Mouse (Mus musculus) naive thymus-derived CD4-positive, alpha-beta T cell, adult 2 months (primary cell): Measurements from ENCODE around the gene Iscu.
"Not testable (repeated sequence)": the region's sequence is repeated elsewhere in the genome, so short reads cannot be mapped to it uniquely, and the experiment has no call there.

ENCODE experiments used
- DNase-seq: peaks from one replicate; pipeline ENCODE4 v3.0.0-alpha.2; 2011; ENCODE audit warnings: low read depth

Gene Iscu

DNA sequence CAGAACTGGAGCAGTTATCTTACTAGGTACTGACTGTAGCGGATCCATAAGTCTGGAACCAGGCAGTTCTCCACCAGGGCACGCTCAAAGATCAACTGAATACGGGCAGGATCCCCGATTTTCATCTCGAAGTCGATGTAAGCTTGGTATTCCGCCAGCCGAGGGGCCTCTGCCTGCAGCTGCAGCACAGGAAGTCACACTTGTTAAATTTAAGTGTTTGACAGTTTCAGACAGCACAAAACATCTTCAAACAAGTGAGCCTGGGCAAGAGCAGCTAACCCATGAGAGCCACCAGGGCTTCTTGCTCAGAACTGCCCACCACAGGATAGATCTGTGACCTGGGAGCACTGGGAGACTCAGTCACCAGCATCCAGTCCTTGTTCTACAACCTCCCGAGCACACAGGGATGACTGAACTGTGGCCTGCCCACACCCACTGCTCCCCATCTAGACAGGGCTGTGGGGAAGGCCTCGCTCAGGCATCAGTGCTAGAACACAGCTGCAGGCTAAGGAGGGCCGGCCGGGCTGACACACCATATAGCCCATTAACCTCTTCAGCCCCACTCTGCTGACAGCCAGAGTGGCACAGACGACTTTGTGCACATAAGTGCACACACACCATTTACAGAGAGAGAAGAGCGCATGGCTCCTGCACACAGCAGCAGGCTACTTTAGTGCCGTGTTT is 17.1 kb upstream of the Iscu start:
- no peak for DNase-seq

DNA sequence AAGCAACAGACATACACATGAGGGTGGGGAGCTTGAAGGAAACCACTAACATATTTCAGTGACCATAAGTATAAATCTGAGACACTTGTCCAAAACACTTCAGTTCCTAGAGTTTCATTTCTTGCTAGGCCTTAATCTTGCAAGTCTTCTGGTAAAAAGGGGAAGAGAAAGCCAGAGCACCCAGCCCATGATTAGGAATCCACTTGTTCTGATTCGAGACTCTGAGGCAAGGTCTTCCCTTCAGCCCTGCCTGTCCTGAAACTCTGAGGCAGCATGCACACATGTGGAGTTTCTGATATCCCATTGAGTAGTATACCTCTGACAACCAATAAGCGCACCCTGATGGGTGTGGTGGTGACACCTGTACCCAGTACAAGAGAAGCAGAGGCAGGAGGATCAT is 11.0 kb upstream of the Iscu start:
- no peak for DNase-seq

DNA sequence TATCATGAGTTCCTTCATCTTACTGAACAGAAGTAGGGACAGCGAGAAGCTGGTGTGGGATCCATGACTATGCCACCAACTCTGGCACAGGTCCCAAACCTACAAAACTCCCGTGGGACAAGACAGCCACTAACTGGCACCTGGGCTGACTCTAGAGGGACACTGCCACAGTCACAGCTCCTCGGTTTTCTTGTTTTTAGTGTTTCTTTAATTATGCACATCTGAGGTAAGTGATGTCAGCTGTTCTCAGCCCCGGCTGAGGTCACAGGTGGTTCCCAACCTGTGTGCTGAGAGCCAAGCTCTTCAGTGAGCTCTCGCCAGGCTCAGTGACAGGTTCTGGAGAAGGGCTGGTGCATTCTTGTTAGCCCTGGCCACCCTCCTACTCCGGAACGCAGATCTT is 8.1 kb upstream of the Iscu start:
- DNase-seq, result no peak

DNA sequence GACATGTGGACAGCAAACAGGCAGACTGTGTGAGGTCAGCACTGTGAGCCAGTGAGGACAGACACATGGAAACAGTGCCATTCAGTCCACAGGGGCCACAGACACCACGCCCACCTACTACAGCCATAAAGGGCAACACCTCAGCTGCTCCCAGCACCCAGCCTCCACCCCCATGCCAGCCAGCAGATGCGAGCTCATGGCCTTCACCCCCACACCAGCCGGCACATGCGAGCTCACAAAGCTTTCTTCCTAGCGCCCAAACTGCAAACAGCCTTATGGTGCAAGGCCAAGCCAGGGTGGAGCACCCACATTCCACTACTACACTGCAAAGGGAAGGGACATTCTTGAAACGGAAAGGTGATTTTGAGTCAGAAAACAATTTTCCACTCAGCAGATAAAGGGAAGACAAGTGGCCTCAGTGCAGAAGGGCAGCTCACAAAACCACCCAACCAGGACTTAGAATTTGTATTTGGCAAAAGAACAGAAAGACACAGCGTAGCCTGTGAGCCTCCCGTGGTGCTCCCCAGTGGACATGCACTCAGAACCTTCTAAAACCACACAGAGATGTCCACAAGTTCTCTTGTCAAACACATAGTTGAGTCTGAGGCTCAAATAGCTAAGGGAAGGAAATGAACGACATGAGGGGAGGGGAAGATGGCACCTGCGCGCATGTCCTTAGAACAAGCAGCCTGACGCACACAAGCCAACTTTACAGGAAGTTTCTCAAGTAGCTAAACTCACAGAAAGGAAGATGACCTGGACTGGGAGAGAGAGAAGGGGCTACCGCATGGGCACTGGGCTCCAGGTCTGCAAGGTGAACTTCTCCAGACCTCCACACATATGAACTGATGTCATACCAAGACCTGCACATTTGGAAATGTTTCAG is 6.7 kb upstream of the Iscu start:
- no peak for DNase-seq

DNA sequence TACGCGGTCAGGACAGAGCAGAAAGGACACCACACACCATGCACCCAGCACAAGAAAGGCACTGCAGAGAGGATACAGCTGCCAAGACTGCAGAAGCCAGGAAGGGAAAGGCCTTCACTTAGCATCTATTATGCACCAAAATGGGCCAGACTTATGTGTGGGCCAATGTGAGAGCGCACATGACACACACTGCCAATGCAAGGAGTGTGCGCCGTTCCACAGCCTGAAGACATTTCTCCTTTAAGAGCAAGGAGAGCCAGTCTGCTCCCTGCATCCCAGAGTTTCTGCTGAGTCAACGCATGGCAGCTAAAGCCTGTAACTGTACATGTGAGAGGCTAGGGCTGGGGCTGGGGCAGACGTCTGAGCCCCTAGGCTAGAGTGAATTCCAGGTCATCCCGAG is 3.7 kb upstream of the Iscu start:
- no peak for DNase-seq

DNA sequence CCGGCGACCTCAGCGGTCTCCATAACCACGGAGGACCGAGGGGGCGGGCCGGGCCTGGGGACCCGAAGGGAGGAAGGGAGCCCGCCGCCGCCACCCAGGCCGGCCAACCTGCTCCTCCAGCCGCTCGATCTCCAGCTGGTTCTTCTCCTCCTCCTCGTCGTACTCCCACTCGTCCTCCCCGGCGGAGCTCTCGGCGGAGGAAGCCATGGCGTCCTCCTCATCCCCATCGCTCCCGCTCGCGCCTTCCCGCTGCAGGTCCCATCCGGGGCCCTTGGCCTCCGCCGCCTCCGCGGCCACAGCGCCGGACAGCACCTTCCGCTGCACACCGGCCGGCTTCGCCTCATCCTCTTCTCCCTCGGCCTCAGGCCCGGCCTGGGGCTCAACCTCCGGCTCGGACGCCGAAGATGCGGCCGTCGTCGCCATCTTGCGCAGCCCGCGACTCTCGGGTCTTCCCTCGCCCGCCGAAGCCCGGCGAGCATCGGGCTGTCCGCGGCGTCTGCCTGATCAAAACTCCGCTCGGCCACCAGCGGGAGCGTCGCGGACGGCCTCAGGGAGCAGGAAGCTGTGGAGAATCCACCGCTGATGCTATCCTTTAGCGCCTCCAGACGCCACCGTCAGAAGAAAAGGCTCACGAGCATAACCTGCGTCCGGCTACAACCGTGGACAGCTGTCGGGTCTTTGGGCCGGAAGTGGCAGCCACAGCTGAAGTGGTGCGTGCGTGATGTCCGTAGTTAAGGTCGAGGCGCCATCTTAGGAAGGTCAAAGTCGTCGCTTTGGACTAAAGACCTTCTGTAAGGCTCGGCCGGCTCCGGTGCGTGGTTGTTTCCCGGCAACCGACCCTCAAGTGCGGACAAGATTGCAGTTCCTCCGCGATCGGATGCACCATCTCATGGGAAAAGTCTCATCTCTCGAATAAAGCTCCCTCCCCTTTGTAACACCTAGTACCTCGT is 1.1 kb upstream of the Iscu start:
- peak; percentile 96 for DNase-seq

DNA sequence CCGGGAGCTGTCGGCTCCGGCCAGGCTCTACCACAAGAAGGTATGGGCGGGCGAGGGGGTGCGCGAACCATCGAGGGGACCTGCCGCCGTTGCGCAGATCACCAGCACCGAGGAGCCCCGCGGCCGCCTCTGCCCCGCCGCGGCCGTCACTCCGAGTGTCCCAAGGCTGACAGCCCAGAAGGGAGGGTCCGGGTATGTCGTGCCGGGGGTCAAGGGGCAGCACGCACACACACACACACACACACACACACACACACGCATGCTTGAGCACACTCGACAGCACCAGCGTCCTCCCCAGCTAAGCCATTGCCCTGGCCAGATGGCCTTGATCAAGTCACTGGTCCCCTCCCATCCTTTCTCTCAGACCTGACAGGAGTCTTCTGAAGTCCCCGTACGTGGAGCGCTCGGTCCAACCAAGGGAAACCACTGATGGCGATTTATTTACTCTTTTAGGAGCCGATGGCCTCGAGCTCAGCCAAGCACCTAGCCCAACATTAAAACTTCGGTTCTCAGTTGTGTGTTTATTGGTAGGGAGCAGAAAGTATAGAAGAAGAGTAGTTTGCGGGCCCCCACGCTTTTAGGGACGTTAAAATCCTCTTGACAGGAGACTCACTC is 464 bp downstream of the Iscu start:
- peak; percentile 45 for DNase-seq

DNA sequence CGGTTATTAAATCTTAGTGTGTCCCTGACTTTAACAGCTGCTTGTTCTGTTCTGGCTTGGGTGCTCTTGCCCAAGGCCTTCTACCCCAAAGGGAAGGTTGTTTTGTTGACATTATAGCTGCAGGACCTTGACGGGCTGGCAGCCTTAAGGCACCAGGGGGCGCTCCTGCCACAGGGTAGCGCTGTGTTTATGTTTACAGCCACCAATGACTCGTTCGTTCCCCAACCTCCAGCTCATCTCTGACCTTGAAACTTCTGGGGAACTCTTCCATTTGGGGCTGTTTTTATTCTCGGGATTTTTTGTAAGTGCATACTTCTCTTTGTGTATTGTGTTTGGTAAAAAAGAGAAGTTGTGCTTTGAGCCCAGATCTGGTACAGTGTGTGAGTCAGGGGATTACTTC is 1.1 kb downstream of the Iscu start:
- peak; percentile 94 for DNase-seq

DNA sequence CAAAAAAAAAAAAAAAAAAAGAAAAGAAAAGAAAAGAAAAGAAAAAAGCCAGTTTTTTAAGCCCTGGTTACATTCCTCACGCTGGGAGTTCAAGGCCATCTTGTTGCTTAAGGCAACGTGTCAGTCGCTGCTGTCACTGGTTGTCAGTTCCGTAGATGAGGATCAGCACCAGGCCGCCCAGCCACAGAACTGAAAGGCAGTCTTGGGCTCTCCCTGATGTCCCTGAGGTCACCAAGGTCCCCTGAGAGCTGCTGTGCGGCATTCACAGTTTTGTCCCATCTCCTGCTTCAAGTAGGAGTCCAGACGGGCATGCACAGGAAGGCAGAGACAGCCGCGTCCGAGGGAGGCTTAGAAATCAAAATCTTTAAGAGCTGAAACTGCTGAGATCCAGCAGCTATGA is 3.0 kb downstream of the Iscu start:
- DNase-seq, result no peak

DNA sequence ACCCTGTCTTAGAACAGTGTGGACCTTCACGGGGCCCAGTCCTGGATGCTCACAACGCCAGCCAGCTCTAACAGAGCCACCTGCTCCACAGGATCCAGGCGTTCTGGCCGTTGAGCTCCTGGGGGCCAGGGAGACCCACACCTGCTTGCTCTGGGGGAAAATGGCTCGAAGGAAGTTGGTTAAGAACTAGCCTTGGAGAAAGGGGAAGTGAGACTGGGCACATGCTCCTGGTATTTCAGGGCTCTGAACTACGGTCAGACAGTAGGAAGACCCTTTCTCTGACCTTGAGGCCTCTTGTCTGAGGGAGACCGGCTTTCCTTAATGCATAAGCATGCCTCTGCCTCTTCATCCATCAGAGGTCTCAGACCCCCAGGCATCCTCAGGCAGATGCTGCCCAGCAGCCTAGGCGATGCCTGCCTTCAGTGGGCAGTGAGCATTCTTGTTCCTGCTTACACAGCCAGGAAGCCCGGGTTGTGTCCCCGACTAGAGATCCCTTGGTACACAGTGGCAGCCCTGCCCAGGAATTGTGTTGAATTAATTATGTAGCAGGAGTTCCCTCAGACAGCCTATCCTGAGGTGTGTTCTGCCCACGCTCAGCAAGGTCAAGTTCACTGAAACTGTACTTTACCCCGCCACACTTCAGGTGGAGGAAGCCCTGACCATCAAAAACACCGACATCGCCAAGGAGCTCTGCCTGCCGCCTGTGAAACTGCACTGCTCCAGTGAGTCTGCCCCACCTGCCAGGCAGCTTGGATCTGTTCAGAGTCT is 3.8 kb downstream of the Iscu start:
- no peak for DNase-seq

DNA sequence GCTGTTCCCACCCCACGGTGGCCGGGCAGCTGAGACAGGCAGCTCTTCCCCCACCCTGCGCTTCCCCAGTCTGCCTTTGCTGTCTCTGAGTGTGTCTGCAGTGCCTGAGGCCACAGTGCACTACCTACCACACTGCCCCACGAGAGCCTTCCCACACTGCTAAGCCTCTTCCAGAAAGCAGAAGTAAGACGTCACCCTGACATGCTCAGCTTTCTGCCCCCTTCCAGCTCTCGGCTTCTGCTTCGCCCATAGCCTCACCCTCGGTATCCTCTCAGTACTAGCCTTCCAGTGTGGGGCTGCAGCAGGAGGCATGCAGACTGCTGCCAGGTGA is 4.3 kb downstream of the Iscu start:
- no peak for DNase-seq

DNA sequence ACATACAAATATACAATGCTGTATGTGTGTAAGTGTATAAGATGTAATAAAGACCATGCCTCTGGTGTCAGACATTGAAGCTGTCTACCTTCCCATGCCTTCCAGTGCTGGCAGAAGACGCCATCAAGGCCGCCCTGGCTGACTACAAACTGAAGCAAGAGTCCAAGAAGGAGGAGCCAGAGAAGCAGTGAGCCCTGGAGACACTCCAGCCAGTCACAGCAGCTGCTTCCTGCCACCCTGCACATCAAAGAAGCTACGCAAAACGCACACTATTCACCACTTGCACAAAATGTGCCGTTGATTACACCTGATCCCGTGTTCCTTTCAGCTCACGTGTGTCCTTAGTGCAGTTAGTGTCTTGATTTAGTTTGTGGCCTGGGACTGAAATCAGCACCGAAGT is 5.2 kb downstream of the Iscu start:
- not testable (repeated sequence) for DNase-seq

DNA sequence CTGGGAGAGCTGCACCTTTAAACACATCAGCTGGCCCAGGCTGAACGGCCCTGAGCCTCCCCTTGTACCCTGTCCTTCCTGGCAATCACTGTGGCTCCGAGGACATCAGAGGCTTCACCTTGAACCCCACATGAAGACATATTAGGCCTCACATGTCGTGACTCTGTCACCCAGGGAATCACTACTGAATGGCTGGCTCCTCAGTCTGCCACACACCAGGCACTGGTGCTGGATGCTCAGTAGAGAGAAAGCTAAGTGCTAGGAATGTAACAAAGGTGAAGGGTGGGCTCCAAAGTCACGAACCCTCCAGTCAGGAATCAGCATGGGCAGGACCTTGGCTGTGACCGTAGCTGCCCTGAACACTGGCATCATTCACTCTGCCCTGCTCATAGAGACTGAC is 7.0 kb downstream of the Iscu start:
- DNase-seq, result no peak

DNA sequence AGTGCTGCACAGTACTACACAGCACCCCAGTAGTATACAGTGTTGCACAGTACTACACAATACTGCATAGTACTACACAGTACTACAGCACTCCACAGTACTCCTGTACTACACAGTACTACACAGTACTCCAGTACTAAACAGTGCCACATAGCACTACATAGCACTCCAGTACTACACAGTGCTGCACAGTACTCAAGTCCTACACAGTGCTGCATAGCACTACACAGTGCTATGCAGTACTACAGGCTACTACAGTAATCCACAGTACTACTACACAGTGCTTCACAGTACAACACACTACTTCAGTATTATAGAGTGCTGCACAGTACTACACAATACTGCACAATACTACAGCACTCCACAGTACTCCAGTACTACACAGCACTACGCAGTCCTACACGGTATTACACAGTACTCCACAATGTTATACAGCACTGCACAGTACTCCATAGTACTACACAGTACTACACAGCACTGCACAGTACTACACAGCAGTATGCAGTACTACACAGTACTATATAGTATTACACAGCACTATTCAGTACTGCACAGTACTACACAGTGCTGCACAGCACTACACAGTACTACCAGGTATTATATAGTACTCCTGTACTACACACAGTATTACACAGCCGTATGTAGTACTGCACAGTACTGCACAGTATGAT is 7.7 kb downstream of the Iscu start:
- no peak for DNase-seq

DNA sequence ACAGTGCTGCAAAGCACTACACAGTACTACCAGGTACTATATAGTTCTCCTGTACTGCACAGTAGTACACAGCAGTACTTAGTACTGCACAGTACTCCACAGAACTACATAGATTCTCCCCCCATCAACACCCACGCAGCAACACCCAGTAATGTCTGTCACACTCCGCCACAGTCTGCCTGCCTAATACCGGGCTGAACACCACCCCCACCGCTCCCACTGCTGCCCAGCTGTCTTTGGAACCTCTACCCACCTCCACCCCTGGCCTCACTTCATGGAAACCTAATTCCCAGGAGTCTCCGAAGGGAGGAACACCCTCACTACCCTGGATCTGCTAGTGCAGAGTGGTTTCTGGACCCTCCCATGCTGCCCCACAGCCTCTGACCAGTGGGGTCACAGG is 8.2 kb downstream of the Iscu start:
- DNase-seq, result no peak

DNA sequence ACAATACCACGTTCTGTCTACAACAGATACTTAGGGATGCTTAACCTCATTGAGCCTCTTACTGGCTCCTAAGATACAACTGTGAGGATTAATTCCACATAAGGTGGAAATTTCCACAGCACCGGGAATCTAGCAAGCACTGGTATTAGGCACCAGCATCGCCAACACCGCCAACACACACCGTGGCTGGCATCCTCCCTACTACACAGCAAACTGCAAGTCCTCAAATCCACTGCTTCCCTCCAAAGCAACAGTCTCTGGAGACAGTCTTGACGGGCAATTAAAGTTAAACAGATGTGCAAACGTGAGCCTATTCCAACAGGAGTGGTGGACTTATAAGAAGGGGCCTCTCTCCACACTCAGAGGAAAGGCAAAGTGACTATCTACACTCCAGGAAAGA is 8.7 kb downstream of the Iscu start:
- DNase-seq, result no peak

DNA sequence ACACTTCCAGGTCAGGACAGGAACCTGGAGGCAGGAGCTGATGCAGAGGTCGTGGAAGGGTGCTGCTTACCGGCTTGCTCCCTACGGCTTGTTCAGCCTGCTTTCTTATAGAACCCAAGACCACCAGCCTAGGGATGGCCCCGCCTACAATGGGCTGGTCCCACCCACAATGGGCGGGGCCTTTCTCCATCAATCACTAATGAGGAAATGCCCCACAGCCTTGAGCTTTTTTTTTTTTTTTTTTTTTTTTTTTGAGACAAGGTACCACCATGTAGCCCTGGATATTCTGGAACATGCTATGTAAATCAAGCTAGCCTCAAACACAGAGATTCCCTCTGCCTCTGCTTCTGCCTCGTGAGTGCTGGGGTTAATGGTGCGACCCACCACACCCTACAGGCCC is 9.3 kb downstream of the Iscu start:
- no peak for DNase-seq

DNA sequence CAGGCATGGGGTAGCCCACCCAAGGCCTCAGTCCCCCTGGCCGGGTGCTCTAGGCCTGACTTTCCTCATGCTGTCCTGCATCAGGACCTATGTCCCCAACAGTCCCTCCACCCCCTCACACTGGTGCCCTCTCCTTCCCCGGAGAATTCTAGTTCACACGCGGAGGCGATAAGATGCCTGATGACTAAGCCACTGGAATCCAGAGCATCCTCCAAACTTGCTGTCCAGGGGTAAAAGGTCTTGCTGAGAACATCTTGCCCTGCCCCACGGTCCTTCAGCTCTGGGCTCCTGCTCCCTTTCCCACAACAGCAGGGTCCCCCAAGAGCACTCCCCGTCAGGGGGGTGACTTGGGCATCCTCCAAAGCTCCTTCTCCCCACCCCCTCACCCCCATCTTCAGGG is 10.1 kb downstream of the Iscu start:
- DNase-seq, result no peak

DNA sequence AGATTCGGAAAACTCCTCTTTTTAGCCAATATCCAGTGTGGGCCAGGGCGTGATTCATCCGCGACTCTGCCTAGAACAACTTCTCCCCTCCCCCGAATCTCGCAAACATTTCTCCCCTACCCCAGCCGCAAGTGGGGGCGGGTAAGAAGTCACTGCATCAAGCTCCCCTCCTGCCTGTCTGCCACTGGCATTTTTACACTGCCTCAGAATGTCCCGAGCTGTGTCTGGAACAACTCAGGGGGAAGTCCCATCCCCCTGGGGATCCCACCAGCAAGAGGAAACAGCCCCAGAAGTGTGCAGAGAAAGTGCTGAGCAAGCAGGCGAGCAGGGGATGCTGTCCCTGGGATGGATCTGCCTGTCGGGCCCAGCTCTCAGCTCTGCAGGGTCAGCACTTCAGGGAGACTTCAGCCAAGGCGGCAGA is 11.0 kb downstream of the Iscu start:
- DNase-seq, result no peak

DNA sequence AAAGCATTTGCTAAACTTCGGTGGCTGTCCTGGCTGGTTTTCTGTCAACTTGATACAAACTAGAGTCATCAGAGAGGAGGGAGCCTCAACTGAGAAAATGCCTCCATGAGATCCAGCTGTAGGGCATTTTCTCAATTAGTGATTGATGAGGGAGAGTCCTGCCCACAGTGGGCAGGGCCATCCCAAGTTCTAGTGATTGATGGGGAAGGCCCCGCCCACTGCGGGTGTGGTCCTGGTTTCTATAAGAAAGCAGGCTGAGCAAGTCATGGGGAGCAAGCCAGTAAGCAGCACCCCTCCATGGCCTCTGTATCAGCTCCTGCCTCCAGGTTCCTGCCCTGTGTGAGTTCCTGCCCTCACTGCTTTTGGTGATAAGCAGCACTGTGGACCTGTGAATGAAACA is 11.6 kb downstream of the Iscu start:
- DNase-seq, result not testable (repeated sequence)

DNA sequence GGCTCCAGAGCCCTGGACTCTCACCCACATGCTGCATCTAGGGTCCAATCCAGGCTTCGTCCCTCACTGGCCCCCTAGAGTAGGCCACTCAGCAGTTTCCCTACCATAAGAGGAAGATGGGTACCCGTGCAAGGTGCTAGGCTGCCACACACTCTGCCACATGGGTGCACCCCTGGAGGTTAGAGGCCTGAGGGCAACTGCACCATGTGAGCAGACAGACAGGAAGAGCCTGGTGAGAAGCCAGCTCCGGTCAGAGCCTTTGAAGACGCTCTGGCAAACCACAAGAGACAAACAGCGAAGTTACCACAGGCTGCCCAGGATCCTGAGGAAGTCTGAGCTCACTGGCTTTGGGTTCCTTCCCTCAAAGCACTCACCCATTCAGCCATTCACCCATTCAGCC is 14.4 kb downstream of the Iscu start:
- DNase-seq, result peak; percentile 21
